Mouse (Mus musculus) liver, postnatal 0 days (tissue): Measurements from ENCODE around the gene Smpdl3b.

Source experiments
- CTCF ChIP-seq: sonication (generic); IDR thresholded peaks from 2 replicates; pipeline ENCODE4 v1.5.1; 2016; ENCODE audit warnings: antibody characterized with exemption, low read depth
- EP300 ChIP-seq: IDR thresholded peaks from 2 replicates; pipeline ENCODE4 v1.6.1; 2016; ENCODE audit warnings: antibody characterized with exemption, low read depth, mild to moderate bottlenecking

DNA sequence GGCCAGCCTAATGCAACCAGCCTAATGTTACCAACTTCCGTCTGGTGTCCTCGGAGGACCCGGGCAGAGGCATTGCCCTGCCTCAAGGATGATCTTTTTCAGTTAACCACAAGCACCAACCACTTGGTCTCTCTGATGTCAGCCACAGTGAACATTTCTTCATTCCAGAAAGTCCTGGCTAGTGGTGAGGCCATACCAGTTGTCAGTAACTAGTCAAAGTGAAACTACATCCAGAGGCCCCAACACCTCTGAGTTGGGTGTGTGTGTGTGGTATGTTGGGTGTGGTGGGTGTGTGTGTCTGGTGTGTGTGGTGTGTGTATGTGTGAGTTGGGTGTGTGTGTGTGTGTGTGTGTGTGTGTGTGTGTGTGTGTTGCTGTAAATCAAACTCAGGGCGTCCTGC is 8.3 kb downstream of the Smpdl3b start:
- TF ChIP-seq CTCF (no peak), EP300 (no peak)
